Mouse (Mus musculus) myocyte (in vitro differentiated cells): ENCODE results near the gene Slc35b1.
"Not testable (repeated sequence)": the region's sequence is repeated elsewhere in the genome, so short reads cannot be mapped to it uniquely, and the experiment has no call there.

Experiments used
- MAX ChIP-seq: IDR thresholded peaks from one replicate; pipeline ENCODE4 v1.6.1; 2011; ENCODE audit warnings: low read depth, mild to moderate bottlenecking, control low read depth
- MYOD1 ChIP-seq, 3 experiments: IDR thresholded peaks; one replicate each; pipeline ENCODE4 v1.6.1; 2011; ENCODE audit warnings: control low read depth in 2 of 3, low read depth in 2 of 3, mild to moderate bottlenecking in 2 of 3, moderate library complexity in 1 of 3; ENCODE audit not compliant: insufficient read length in 2 of 3, control insufficient read depth in 1 of 3
- POLR2A ChIP-seq: IDR thresholded peaks from one replicate; pipeline ENCODE4 v1.6.1; 2011; ENCODE audit warnings: low read depth, mild to moderate bottlenecking, control low read depth, moderate library complexity; ENCODE audit not compliant: insufficient read length
- POLR2AphosphoS2 ChIP-seq: IDR thresholded peaks from one replicate; pipeline ENCODE4 v1.6.1; 2011; ENCODE audit warnings: low read depth, control low read depth; ENCODE audit not compliant: insufficient read length
- REST ChIP-seq: IDR thresholded peaks from one replicate; pipeline ENCODE4 v1.6.1; 2011; ENCODE audit warnings: mild to moderate bottlenecking, control low read depth, moderate library complexity; ENCODE audit not compliant: insufficient read depth, insufficient read length

DNA sequence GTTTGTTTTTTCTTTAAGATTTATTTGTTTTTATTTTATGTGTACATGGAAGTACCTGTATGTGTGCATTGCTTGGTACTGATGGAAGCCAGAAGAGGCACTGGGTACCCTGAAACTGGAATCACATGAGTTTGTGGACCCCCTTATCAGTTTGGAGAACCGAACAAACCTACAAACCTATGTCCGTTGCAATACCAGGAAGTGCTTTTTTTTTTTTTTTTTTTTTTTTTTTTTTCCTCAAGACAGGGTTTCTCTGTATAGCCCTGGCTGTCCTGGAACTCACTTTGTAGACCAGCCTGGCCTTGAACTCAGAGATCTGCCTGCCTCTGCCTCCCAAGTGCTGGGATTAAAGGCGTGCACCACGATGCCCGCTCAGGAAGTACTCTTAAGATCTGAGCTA lies 21.9 kb downstream of the Slc35b1 start:
- not testable (repeated sequence) for TF ChIP-seq POLR2A; POLR2AphosphoS2; MYOD1 (IDR thresholded peaks at IDR 0.05; ENCODE audit: control insufficient read depth in 1 of 3, insufficient read length in 2 of 3, low read depth in 2 of 3); MAX; REST
